Mouse (Mus musculus) heart, adult 18-20 months (tissue): Measurements from ENCODE around the gene Lamc1. TPM values are rescaled to one million over a fixed set of nuclear protein-coding genes. Genes with fewer than 3 reads are reported as not detected.

Experiments used
- DNase-seq, 2 experiments: peaks; one replicate each; pipeline ENCODE4 v3.0.0; 2021 to 2022; ENCODE audit warnings: mixed read lengths in 1 of 2
- total RNA-seq, 2 experiments: library from RNA; stranded (reverse); gene quantifications; 2 replicates each; pipeline ENCODE4 v1.2.3; 2021

The Lamc1 gene
- total RNA-seq, 2 experiments from 2014 or later: 83.1 to 94.8 TPM

DNA sequence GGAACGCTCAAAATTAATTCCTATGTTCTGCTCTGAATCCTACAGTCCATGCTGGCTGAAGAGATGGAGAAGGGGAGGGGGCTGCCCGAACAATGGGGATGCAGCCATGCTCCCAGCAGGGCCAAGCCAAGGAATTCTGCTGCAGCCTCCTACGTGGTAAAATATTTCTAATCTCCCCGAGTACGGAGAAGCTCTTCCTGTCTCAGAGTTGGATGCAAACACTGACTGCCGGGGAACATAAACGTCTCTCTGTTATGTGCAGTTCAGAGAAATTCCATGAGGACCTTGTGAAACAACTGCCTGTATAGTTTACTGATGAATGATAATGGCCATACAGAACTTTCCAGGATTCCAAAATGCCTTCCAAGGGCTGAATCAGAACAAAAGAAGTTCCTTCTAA is 67.5 kb downstream of the Lamc1 start:
- no peak for DNase-seq

- DNase-seq: no peak
Measured at GRCm38 (mm10) chr1:153259752-153260300, 72.8 kb downstream of the Lamc1 start.

GRCm38 (mm10) chr1:153252540-153253210 is 79.9 kb downstream of the Lamc1 start:
- no peak for DNase-seq

GRCm38 (mm10) chr1:153251590-153252206 is 80.9 kb downstream of the Lamc1 start:
- no peak for DNase-seq

DNA sequence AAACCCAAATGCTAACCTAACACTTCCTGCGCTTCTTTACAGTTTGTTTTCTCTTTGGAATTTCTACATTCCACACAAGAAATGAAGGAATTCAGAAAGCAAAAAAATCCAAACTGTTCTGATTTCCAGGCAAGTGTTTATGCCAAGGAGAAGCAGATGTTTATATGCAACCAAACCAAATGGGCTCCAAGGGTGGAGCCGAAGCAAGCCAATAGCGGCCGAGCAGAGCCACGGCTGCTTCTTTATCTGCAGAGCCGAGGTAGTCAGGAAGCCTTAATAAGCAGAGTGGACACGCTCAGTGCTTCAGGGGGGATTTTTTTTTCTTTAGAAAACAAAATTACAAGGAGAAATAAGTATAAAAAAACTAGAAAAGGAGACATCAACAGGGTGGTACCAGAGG is 91.2 kb downstream of the Lamc1 start:
- DNase-seq: peak in 1 of 2 experiments; percentile 53

- DNase-seq: peak in 1 of 2 experiments; percentile 44
Measured at GRCm38 (mm10) chr1:153235576-153235975, 97.0 kb downstream of the Lamc1 start.

DNA sequence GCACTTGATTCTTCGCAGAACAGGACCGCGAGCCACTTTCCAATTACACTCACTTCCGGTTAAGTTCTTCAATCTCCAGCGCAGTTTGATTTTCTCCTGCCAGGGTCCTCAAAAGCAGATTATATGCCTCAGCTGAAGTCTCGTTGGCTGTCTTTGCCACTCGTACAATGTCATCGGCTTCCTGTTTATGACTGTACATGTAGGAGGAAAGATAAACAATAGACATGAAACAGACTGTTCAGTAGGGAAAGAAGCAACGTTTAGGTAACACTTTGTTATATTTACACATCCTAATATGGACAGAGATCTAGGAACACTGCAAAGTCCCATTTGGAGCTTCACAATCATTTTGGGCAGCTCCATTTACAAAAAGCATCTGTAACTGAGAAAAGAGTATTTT is 100.9 kb downstream of the Lamc1 start:
- no peak for DNase-seq

DNA sequence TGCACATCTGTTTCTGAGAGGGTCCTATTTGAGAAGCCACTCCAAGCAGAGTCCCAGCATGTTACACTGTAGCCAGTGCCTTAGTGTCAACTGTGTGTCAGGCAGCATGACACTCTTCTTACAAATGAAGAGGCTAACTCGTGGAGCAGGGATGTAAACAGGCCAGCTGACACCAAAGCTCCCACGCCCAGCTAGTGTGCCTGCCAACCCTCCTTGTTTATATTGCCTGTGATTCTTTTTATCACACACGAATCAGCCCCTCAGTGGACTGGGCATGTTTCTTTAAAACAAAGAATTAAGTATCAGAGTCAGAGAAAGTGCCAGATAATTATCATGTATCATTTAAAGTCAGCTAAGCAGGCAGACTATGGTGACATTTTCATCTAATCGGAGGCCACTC is 104.7 kb downstream of the Lamc1 start:
- DNase-seq: no peak

- DNase-seq: no peak
Measured at GRCm38 (mm10) chr1:153227096-153227495, 105.5 kb downstream of the Lamc1 start.

- peak; percentile 59 to 76 for DNase-seq
Measured at GRCm38 (mm10) chr1:153225786-153226725, 106.5 kb downstream of the Lamc1 start.

GRCm38 (mm10) chr1:153224331-153224730 is 108.3 kb downstream of the Lamc1 start:
- peak; percentile 54 to 68 for DNase-seq

GRCm38 (mm10) chr1:153219376-153219775 is 113.2 kb downstream of the Lamc1 start:
- no peak for DNase-seq

DNA sequence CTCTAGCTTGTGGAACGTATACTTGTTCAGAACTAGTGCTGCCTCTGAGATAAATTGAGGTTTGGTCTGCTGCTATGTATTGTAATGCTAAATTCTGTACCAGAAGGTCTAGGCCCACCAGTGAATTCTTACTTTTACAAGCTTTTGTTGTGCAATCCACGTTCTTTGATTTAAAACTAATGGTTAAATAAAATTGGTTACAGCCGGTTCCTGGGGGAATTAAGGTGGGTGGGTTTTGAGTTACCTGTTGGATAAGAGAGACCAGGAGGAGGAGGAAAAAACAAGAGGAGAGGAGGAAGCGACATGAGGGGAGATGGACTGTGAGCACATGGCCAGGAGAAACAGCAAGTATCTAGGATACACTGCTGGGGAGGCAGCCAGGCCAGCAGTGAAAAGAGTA is 116.1 kb downstream of the Lamc1 start:
- no peak for DNase-seq

GRCm38 (mm10) chr1:153215676-153216075 is 116.9 kb downstream of the Lamc1 start:
- DNase-seq: no peak

DNA sequence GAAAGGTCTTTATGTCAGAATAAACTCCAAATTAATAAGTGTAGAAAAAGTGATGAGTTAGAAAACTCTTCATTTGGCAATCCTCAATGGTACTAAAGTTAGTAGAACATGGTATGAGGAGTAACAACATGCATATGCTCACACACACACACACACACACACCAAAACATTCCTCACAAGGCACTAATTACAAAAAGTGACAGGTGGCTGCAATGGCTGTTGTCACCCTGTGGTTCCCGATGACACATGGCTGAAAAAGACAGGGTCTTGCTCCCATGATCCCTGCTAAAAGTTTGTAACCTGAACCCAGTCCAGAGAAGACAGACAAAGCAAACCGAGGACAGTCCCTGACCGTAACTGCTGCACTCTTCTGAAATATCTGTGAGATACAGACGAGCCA is 121.6 kb downstream of the Lamc1 start:
- no peak for DNase-seq

GRCm38 (mm10) chr1:153210198-153210597 is 122.4 kb downstream of the Lamc1 start:
- no peak for DNase-seq

- no peak for DNase-seq
Measured at GRCm38 (mm10) chr1:153202195-153202594, 130.4 kb downstream of the Lamc1 start.

GRCm38 (mm10) chr1:153201448-153201847 is 131.1 kb downstream of the Lamc1 start:
- DNase-seq: no peak

- DNase-seq: no peak
Measured at GRCm38 (mm10) chr1:153197316-153197850, 135.2 kb downstream of the Lamc1 start.

- no peak for DNase-seq
Measured at GRCm38 (mm10) chr1:153192945-153193344, 139.6 kb downstream of the Lamc1 start.

- no peak for DNase-seq
Measured at GRCm38 (mm10) chr1:153192379-153192778, 140.2 kb downstream of the Lamc1 start.

DNA sequence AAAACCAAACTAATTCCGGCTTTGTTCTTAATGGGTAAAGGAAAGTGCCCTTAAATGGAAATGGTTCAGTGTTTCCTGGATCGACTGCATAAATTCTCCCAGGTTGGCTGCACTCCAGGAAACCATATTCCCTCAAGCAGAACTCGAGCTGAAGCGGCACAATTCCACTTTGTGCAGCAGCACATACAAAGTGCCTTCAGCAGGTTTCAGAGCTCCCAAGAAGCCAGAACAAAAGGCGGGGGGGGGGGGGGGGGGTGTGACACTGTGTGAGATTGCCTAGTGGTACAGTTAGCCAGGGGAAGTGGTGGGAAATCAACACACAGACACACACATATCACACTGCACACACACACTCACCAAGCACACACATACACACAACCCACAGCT is 140.7 kb downstream of the Lamc1 start:
- DNase-seq: peak; percentile 54 to 68
